10 mouse cellular contexts compared by ENCODE assay signal in the genomic region with DNA sequence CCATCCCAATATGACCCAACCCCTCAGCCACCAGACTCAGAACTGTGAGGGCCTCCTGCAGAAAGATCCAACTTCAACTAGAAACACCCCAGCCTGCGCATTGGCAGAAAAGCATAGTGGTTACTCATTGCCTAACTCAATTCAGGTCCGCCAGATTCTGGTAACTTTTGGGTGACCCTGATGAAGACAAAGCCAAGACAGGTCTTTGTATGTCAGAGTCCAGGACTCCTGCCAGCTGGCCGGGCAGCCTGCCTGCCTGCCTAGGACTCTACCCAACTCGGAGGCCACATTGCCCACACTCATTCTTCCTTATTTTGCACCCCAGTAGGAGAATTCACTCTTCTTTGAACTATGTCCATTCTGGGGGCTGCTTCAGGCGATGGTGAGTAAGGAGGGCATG. TPM values are rescaled to one million over a fixed set of nuclear protein-coding genes. Genes with fewer than 3 reads are reported as not detected.
DNase-seq lines count a peak whose midpoint lies in the region; ATAC-seq lines count a peak whose summit lies in the region.
"Had no signal": no experiment of that assay in that cellular context is flagged by ENCODE, and none has a peak within 500 bp of the region (broad histone marks: within the 10 kb centered on the region; RNA-seq: fewer than 3 reads in every experiment).

A gene (plus strand): TSS at position 178 of the 400 bp plus-strand sequence.

- H3K9me3 ChIP-seq in heart, embryonic 15.5 days (replicated peaks): no peaks in the 10 kb centered on the region
- H3K9me3 ChIP-seq in heart, embryonic 16.5 days (replicated peaks; ENCODE audit: control insufficient read depth, low read length): no peaks in the 10 kb centered on the region
- no peaks in the 10 kb centered on the region for H3K9me3 ChIP-seq in limb, embryonic 10.5 days (replicated peaks)
- H3K9me3 ChIP-seq in neural tube, embryonic 15.5 days (replicated peaks): no peaks in the 10 kb centered on the region

- no peak for DNase-seq in heart, postnatal 14 days
- DNase-seq in limb, embryonic 10.5 days (ENCODE audit: low spot score): peak; percentile 45
- no peak for DNase-seq in thymus, postnatal 10 days (ENCODE audit: low spot score in 2 of 2)
- DNase-seq in frontal cortex, adult 2 months (ENCODE audit: extremely low spot score in 1 of 2, low spot score in 1 of 2): no peak
- DNase-seq in ovary, postnatal 10 days (ENCODE audit: low spot score): no peak

- WGBS in heart, embryonic 15.5 days: 13% methylated on average over 5 of the region's 5 CpGs
- WGBS in heart, embryonic 16.5 days: 18% methylated on average over 5 of the region's 5 CpGs
- WGBS in limb, embryonic 10.5 days: 25% methylated on average over 5 of the region's 5 CpGs
- 12% methylated on average over 5 of the region's 5 CpGs for WGBS in neural tube, embryonic 15.5 days

- intact Hi-C loops in heart, postnatal 14 days (cut with DNase I): no loop called here

- H3K27ac ChIP-seq in heart, embryonic 15.5 days: no peak within 1 kb of the TSS
- H3K27ac ChIP-seq in heart, embryonic 16.5 days (ENCODE audit: low read length): no peak within 1 kb of the TSS
- peak within 1 kb of the TSS; percentile 84 for H3K27ac ChIP-seq in limb, embryonic 10.5 days
- peak within 1 kb of the TSS; percentile 81 for H3K27ac ChIP-seq in neural tube, embryonic 15.5 days (replicated peaks)

- no peak within 1 kb of the TSS for H3K9ac ChIP-seq in heart, embryonic 15.5 days
- no peak within 1 kb of the TSS for H3K9ac ChIP-seq in heart, embryonic 16.5 days (ENCODE audit: low read length)
- H3K9ac ChIP-seq in neural tube, embryonic 15.5 days (replicated peaks): peak within 1 kb of the TSS; percentile 43

- H3K4me2 ChIP-seq in heart, embryonic 15.5 days: peak within 1 kb of the TSS; percentile 55
- peak within 1 kb of the TSS; percentile 51 for H3K4me2 ChIP-seq in heart, embryonic 16.5 days (ENCODE audit: low read depth, low read length)
- H3K4me2 ChIP-seq in neural tube, embryonic 15.5 days: peak within 1 kb of the TSS; percentile 60

- peaks cover 98% of the 10 kb centered on the region for H3K27me3 ChIP-seq in heart, embryonic 15.5 days
- H3K27me3 ChIP-seq in heart, embryonic 16.5 days (ENCODE audit: control insufficient read depth, insufficient read depth, low read length): peaks cover 93% of the 10 kb centered on the region
- H3K27me3 ChIP-seq in limb, embryonic 10.5 days (ENCODE audit: low read depth, poor library complexity, severe bottlenecking): peaks cover 93% of the 10 kb centered on the region
- H3K27me3 ChIP-seq in neural tube, embryonic 15.5 days (replicated peaks): no peaks in the 10 kb centered on the region

- H3K4me1 ChIP-seq in heart, embryonic 15.5 days (replicated peaks): peaks cover 9% of the 10 kb centered on the region
- H3K4me1 ChIP-seq in heart, embryonic 16.5 days (ENCODE audit: control insufficient read depth, insufficient read depth, low read length): 0 out of 2 replicates have a peak, but pooled peaks cover 3% of the 10 kb centered on the region
- H3K4me1 ChIP-seq in limb, embryonic 10.5 days: peaks cover 99% of the 10 kb centered on the region
- peaks cover 94% of the 10 kb centered on the region for H3K4me1 ChIP-seq in neural tube, embryonic 15.5 days

- ATAC-seq in heart, embryonic 15.5 days (replicated peaks; ENCODE audit: insufficient number of reproducible peaks, insufficient read depth, low FRiP score, low read depth): no peak
- ATAC-seq in heart, embryonic 16.5 days (replicated peaks; ENCODE audit: extremely low read depth, insufficient read depth, low FRiP score): no peak
- peak; percentile 32; the same call in 1 of the 2 replicates for ATAC-seq in neural tube, embryonic 15.5 days (ENCODE audit: low FRiP score)

- no peaks in the 10 kb centered on the region for H3K36me3 ChIP-seq in heart, embryonic 15.5 days
- no peaks in the 10 kb centered on the region for H3K36me3 ChIP-seq in heart, embryonic 16.5 days (ENCODE audit: control insufficient read depth, insufficient read depth)
- peaks cover 44% of the 10 kb centered on the region for H3K36me3 ChIP-seq in limb, embryonic 10.5 days
- H3K36me3 ChIP-seq in neural tube, embryonic 15.5 days: no peaks in the 10 kb centered on the region

- peak within 1 kb of the TSS; percentile 35 for H3K4me3 ChIP-seq in heart, embryonic 15.5 days
- peak within 1 kb of the TSS; percentile 36 for H3K4me3 ChIP-seq in heart, embryonic 16.5 days (ENCODE audit: low read length)
- peak within 1 kb of the TSS; percentile 58 for H3K4me3 ChIP-seq in limb, embryonic 10.5 days
- peak within 1 kb of the TSS; percentile 38 for H3K4me3 ChIP-seq in neural tube, embryonic 15.5 days (replicated peaks)
- H3K4me3 ChIP-seq: erythroblast, embryonic 14.5 days had no signal

RNA-seq across cellular contexts. Expression of the gene that starts here (rescaled TPM):
- not detected in 2 replicates for polyA plus RNA-seq in heart, embryonic 15.5 days (2015; fragmentation: Nextera tagmentation; extraction: Ambion mirVana)
- under 1 TPM in 1 of 2 experiments, not detected in 1; 0.07 TPM for total RNA-seq in heart, postnatal 14 days (2021)
- polyA plus RNA-seq in heart, embryonic 16.5 days (2015; fragmentation: Nextera tagmentation; extraction: Ambion mirVana): not detected in 2 replicates
- 0.70 and 0.79 TPM in 2 replicates for polyA plus RNA-seq in limb, embryonic 10.5 days (2016; fragmentation: Nextera tagmentation; extraction: Ambion mirVana)
- 0.96 and 2.0 TPM in 2 replicates for polyA plus RNA-seq in neural tube, embryonic 15.5 days (2015; fragmentation: Nextera tagmentation; extraction: Ambion mirVana)
- 0.04 TPM in 1 of 2 replicates, not detected in the other for polyA plus RNA-seq in frontal cortex, adult 2 months (2012; rRNA removed)
- total RNA-seq: neutrophil, adult 5-6 weeks had no signal
- polyA plus RNA-seq: erythroblast, embryonic 14.5 days had no signal

Comparison
In these comparisons a context has a peak if more than half of its experiments do, and no peak if none do; other contexts are left out.
1. Peak in DNase-seq, H3K4me3 ChIP-seq and H3K27ac ChIP-seq in limb, embryonic 10.5 days; RNA of the gene not detected or under 1 TPM.